ENCODE assay signal across 8 mouse cellular contexts in genomic region chr11:98943741-98944461, GRCm38 (mm10). TPM values are rescaled to one million over a fixed set of nuclear protein-coding genes. Genes with fewer than 3 reads are reported as not detected.
A peak's percentile ranks its signal among the peaks of the same experiment; 100 is the strongest.
DNase-seq lines count a peak whose midpoint lies in the region; ATAC-seq and TF ChIP-seq lines count a peak whose summit lies in the region.

No protein-coding gene starts in this region.

- no peaks in the 10 kb centered on the region for H3K27me3 ChIP-seq in kidney, embryonic 15.5 days
- no peaks in the 10 kb centered on the region for H3K27me3 ChIP-seq in CH12.LX (replicated peaks)
- H3K27me3 ChIP-seq in forebrain, embryonic 15.5 days: no peaks in the 10 kb centered on the region
- H3K27me3 ChIP-seq in neural tube, embryonic 12.5 days (replicated peaks): no peaks in the 10 kb centered on the region

- H3K4me3 ChIP-seq in kidney, embryonic 15.5 days (replicated peaks): no peak overlapping the region; the same call in 1 of the 2 replicates
- peak overlapping the region; percentile 26 to 40 (median 34) for H3K4me3 ChIP-seq in CH12.LX (replicated peaks in 1 of 3; ENCODE audit: low read depth in 2 of 3, low read length in 2 of 3, poor library complexity in 1 of 3)
- no peak overlapping the region for H3K4me3 ChIP-seq in forebrain, embryonic 15.5 days
- H3K4me3 ChIP-seq in neural tube, embryonic 12.5 days: no peak overlapping the region

- peaks cover 8% of the 10 kb centered on the region for H3K79me2 ChIP-seq in CH12.LX (replicated peaks; ENCODE audit: control insufficient read depth, extremely low read depth, insufficient read depth, poor library complexity, severe bottlenecking)

- DNase-seq in kidney, adult 9 months: no peak
- peak; percentile 78 for DNase-seq in CH12.LX (ENCODE audit: extremely low read depth)
- DNase-seq in kidney, postnatal 25 days: peak; percentile 65 to 67
- no peak for DNase-seq in urinary bladder, postnatal 10 days (ENCODE audit: low spot score)
- DNase-seq in adrenal gland, adult 2 months: no peak

- peak overlapping the region; percentile 98 for H3K27ac ChIP-seq in kidney, embryonic 15.5 days
- H3K27ac ChIP-seq in CH12.LX (ENCODE audit: insufficient read depth, low read depth): peak overlapping the region; percentile 95
- H3K27ac ChIP-seq in forebrain, embryonic 15.5 days (replicated peaks): no peak overlapping the region; the same call in 1 of the 2 replicates
- no peak overlapping the region for H3K27ac ChIP-seq in neural tube, embryonic 12.5 days

- 34% methylated on average over 14 of the region's 14 CpGs for WGBS in kidney, embryonic 15.5 days
- WGBS in forebrain, embryonic 15.5 days: 26% methylated on average over 14 of the region's 14 CpGs
- WGBS in neural tube, embryonic 12.5 days: 31% methylated on average over 14 of the region's 14 CpGs

- dilution Hi-C loops in CH12.LX (cut with MboI; ENCODE audit: extremely low pct_ligation_motif_present, extremely low pct_unique_long_range_greater_than_20kb, low sequenced_read_pairs): no loop called here

- in situ Hi-C loops in CH12.LX (cut with MboI; ENCODE audit: low pct_ligation_motif_present, low pct_unique_long_range_greater_than_20kb, low sequenced_read_pairs): no loop called here

- no peak for TF ChIP-seq EP300 in CH12.LX (IDR thresholded peaks at IDR 0.05; ENCODE audit: low read length)

- TF ChIP-seq CTCF in CH12.LX (conservative IDR thresholded peaks at IDR 0.05 in 1 of 2, IDR thresholded peaks at IDR 0.05 in 1 of 2; ENCODE audit: low read depth in 2 of 2, low read length in 2 of 2): no peak

- H3K9me3 ChIP-seq in kidney, embryonic 15.5 days (replicated peaks): no peaks in the 10 kb centered on the region
- H3K9me3 ChIP-seq in CH12.LX (replicated peaks; ENCODE audit: low read length): no peaks in the 10 kb centered on the region
- no peaks in the 10 kb centered on the region for H3K9me3 ChIP-seq in forebrain, embryonic 15.5 days
- no peaks in the 10 kb centered on the region for H3K9me3 ChIP-seq in neural tube, embryonic 12.5 days

- TF ChIP-seq POLR2A in CH12.LX (IDR thresholded peaks at IDR 0.05; ENCODE audit: low read depth, low read length): no peak

- no peaks in the 10 kb centered on the region for H3K36me3 ChIP-seq in kidney, embryonic 15.5 days
- no peaks in the 10 kb centered on the region for H3K36me3 ChIP-seq in CH12.LX (replicated peaks in 1 of 2; ENCODE audit: control insufficient read depth in 1 of 2, insufficient read depth in 1 of 2, low read length in 1 of 2)
- H3K36me3 ChIP-seq in forebrain, embryonic 15.5 days: no peaks in the 10 kb centered on the region
- H3K36me3 ChIP-seq in neural tube, embryonic 12.5 days: no peaks in the 10 kb centered on the region

- peaks cover 86% of the 10 kb centered on the region for H3K4me1 ChIP-seq in kidney, embryonic 15.5 days
- peaks cover 54 to 93% of the 10 kb centered on the region in 2 experiments for H3K4me1 ChIP-seq in CH12.LX (ENCODE audit: control insufficient read depth in 1 of 2, insufficient read depth in 2 of 2)
- peaks cover 67% of the 10 kb centered on the region for H3K4me1 ChIP-seq in forebrain, embryonic 15.5 days
- peaks cover 72% of the 10 kb centered on the region for H3K4me1 ChIP-seq in neural tube, embryonic 12.5 days

- TF ChIP-seq RAD21 in CH12.LX (IDR thresholded peaks at IDR 0.05; ENCODE audit: low read depth, low read length): no peak

- peak overlapping the region; percentile 21; the same call in 1 of the 2 replicates for H3K9ac ChIP-seq in kidney, embryonic 15.5 days
- H3K9ac ChIP-seq in CH12.LX (ENCODE audit: insufficient read depth, low read depth): peak overlapping the region; percentile 42
- H3K9ac ChIP-seq in forebrain, embryonic 15.5 days (replicated peaks): 0 out of 2 replicates have a peak overlapping the region, but pooled peaks have one; percentile 2
- H3K9ac ChIP-seq in neural tube, embryonic 12.5 days: 0 out of 2 replicates have a peak overlapping the region, but pooled peaks have one; percentile 33

- peak overlapping the region; percentile 86 for H3K4me2 ChIP-seq in kidney, embryonic 15.5 days
- H3K4me2 ChIP-seq in CH12.LX (ENCODE audit: insufficient read depth, low read depth, poor library complexity, severe bottlenecking): peak overlapping the region; percentile 80
- H3K4me2 ChIP-seq in forebrain, embryonic 15.5 days (replicated peaks): no peak overlapping the region
- H3K4me2 ChIP-seq in neural tube, embryonic 12.5 days (replicated peaks): peak overlapping the region; percentile 93

- no peak for ATAC-seq in kidney, embryonic 15.5 days (replicated peaks; ENCODE audit: low FRiP score)
- no peak for ATAC-seq in forebrain, embryonic 15.5 days (replicated peaks)
- no peak for ATAC-seq in neural tube, embryonic 12.5 days (ENCODE audit: low FRiP score, low read depth)

TF ChIP-seq in CH12.LX, 34 proteins besides CTCF, POLR2A, EP300 and RAD21:
- TF ChIP-seq USF1 (IDR thresholded peaks at IDR 0.05; ENCODE audit: low read depth, low read length): no peak
- TF ChIP-seq MEF2A (IDR thresholded peaks at IDR 0.05; ENCODE audit: borderline replicate concordance, low read depth, low read length): peak; percentile 32; the same call in 1 of the 2 replicates
- no peak for TF ChIP-seq BHLHE40 (IDR thresholded peaks at IDR 0.05; ENCODE audit: low read depth, low read length)
- TF ChIP-seq CHD2 (IDR thresholded peaks at IDR 0.05; ENCODE audit: low read length): peak; percentile 87
- TF ChIP-seq UBTF (IDR thresholded peaks at IDR 0.05; ENCODE audit: low read depth, low read length): no peak
- TF ChIP-seq USF2 (conservative IDR thresholded peaks at IDR 0.05; ENCODE audit: low read depth, low read length): no peak
- TF ChIP-seq ETS1 (conservative IDR thresholded peaks at IDR 0.05; ENCODE audit: low read depth, low read length): peak; percentile 42; the same call in 1 of the 2 replicates
- no peak for TF ChIP-seq HCFC1 (IDR thresholded peaks at IDR 0.05; ENCODE audit: low read depth, low read length)
- TF ChIP-seq SIN3A (IDR thresholded peaks at IDR 0.05; ENCODE audit: low read length): no peak
- TF ChIP-seq ZKSCAN1 (IDR thresholded peaks at IDR 0.05; ENCODE audit: borderline replicate concordance, low read depth, low read length): no peak
- TF ChIP-seq TCF12 (IDR thresholded peaks at IDR 0.05; ENCODE audit: low read depth, low read length): no peak
- TF ChIP-seq RCOR1 (conservative IDR thresholded peaks at IDR 0.05; ENCODE audit: low read depth, low read length): no peak
- TF ChIP-seq SMC3 (IDR thresholded peaks at IDR 0.05; ENCODE audit: low read depth, low read length): no peak
- TF ChIP-seq E2F4 (IDR thresholded peaks at IDR 0.05; ENCODE audit: insufficient replicate concordance, low read depth, low read length): no peak
- TF ChIP-seq MXI1 (IDR thresholded peaks at IDR 0.05; ENCODE audit: low read depth, low read length): no peak
- no peak for TF ChIP-seq POLR2AphosphoS2 (IDR thresholded peaks at IDR 0.05; ENCODE audit: low read depth, low read length)
- TF ChIP-seq ZNF384 (IDR thresholded peaks at IDR 0.05; ENCODE audit: low read depth, low read length): no peak

RNA-seq across cellular contexts. Expression of gene Rara, which starts 16.3 kb away (rescaled TPM):
- 29.3 and 32.1 TPM in 2 replicates for polyA plus RNA-seq in kidney, embryonic 15.5 days (2015; fragmentation: Nextera tagmentation; extraction: Ambion mirVana)
- total RNA-seq in CH12.LX (2012; rRNA removed) (11.1 and 12.1 TPM in 2 replicates), CH12.LX (2014; rRNA removed) (2.7 and 4.5 TPM in 2 replicates)
- polyA plus RNA-seq in CH12.LX (2012; ENCODE audit: insufficient read length, low read depth): 12.4 and 13.7 TPM in 2 replicates
- 9.2 and 9.9 TPM in 2 replicates for polyA plus RNA-seq in forebrain, embryonic 15.5 days (2015; fragmentation: Nextera tagmentation; extraction: Ambion mirVana)
- polyA plus RNA-seq in neural tube, embryonic 12.5 days (2016; fragmentation: Nextera tagmentation; extraction: Ambion mirVana): 51.1 and 52.5 TPM in 2 replicates
- total RNA-seq in adrenal gland, adult 2 months (2021): 10 to 100 TPM; 17.0 to 30.8 TPM
- 43.7 and 44.9 TPM in 2 replicates for polyA plus RNA-seq in adrenal gland, adult 2 months (2012; rRNA removed)

RNA-seq across cellular contexts. Expression of gene Cdc6, which starts 36.3 kb away (rescaled TPM):
- 36.3 and 39.1 TPM in 2 replicates for polyA plus RNA-seq in kidney, embryonic 15.5 days (2015; fragmentation: Nextera tagmentation; extraction: Ambion mirVana)
- total RNA-seq in CH12.LX (2012; rRNA removed): 47.4 and 78.9 TPM in 2 replicates
- 93.7 and 99.3 TPM in 2 replicates for total RNA-seq in CH12.LX (2014; rRNA removed)
- polyA plus RNA-seq in CH12.LX (2012; ENCODE audit: insufficient read length, low read depth): 81.3 and 91.9 TPM in 2 replicates
- 11.2 and 12.1 TPM in 2 replicates for polyA plus RNA-seq in forebrain, embryonic 15.5 days (2015; fragmentation: Nextera tagmentation; extraction: Ambion mirVana)
- polyA plus RNA-seq in neural tube, embryonic 12.5 days (2016; fragmentation: Nextera tagmentation; extraction: Ambion mirVana): 18.4 and 19.2 TPM in 2 replicates
- total RNA-seq in adrenal gland, adult 2 months (2021): under 1 TPM; 0.48 to 0.86 TPM
- polyA plus RNA-seq in adrenal gland, adult 2 months (2012; rRNA removed): 0.07 and 0.08 TPM in 2 replicates

RNA-seq across cellular contexts. Expression of gene Gjd3, which starts 38.9 kb away (rescaled TPM):
- 0.48 and 0.51 TPM in 2 replicates for polyA plus RNA-seq in kidney, embryonic 15.5 days (2015; fragmentation: Nextera tagmentation; extraction: Ambion mirVana)
- total RNA-seq in CH12.LX (2012; rRNA removed) (0.47 and 0.50 TPM in 2 replicates), CH12.LX (2014; rRNA removed) (not detected in 2 replicates)
- not detected in 2 replicates for polyA plus RNA-seq in CH12.LX (2012; ENCODE audit: insufficient read length, low read depth)
- polyA plus RNA-seq in forebrain, embryonic 15.5 days (2015; fragmentation: Nextera tagmentation; extraction: Ambion mirVana): 0.62 and 0.84 TPM in 2 replicates
- polyA plus RNA-seq in neural tube, embryonic 12.5 days (2016; fragmentation: Nextera tagmentation; extraction: Ambion mirVana): 1.8 and 2.0 TPM in 2 replicates
- total RNA-seq in adrenal gland, adult 2 months (2021): not detected
- 1.1 and 1.2 TPM in 2 replicates for polyA plus RNA-seq in adrenal gland, adult 2 months (2012; rRNA removed)

Comparison
In these comparisons a context has a peak if more than half of its experiments do, and no peak if none do; other contexts are left out.
1. DNase-seq: peak in CH12.LX (single experiment) and kidney, postnatal 25 days (2 of 2); none in kidney, adult 9 months (single experiment), urinary bladder, postnatal 10 days (single experiment) and adrenal gland, adult 2 months (single experiment).
2. H3K27ac ChIP-seq: peak in kidney, embryonic 15.5 days (single experiment) and CH12.LX (single experiment); none in forebrain, embryonic 15.5 days (single experiment) and neural tube, embryonic 12.5 days (single experiment).
3. H3K4me3 ChIP-seq: peak in CH12.LX (3 of 3); none in kidney, embryonic 15.5 days (single experiment), forebrain, embryonic 15.5 days (single experiment) and neural tube, embryonic 12.5 days (single experiment).
4. RNA of gene Cdc6, which starts 36.3 kb away (polyA plus RNA-seq): 81.3 to 91.9 TPM in CH12.LX, 36.3 to 39.1 TPM in kidney, embryonic 15.5 days, 18.4 to 19.2 TPM in neural tube, embryonic 12.5 days and 11.2 to 12.1 TPM in forebrain, embryonic 15.5 days; 0.07 to 0.08 TPM in adrenal gland, adult 2 months; every median in the first group is over 10 times any median in the second.
5. Peak in every context shown above with its lines, with median percentiles within 50 percentile points of each other: H3K9ac ChIP-seq.